Mouse (Mus musculus) kidney, adult 2 months (tissue): ENCODE data around the gene E2f7.

Experiments used
- CTCF ChIP-seq: fragments of 200-500 bp; conservative IDR thresholded peaks from 2 replicates; pipeline ENCODE4 v1.5.1; 2011; ENCODE audit warnings: low read depth, mild to moderate bottlenecking, control low read depth, low read length, moderate library complexity, mixed read lengths; ENCODE audit not compliant: insufficient read depth, insufficient read length
- POLR2A ChIP-seq: fragments of 200-500 bp; IDR thresholded peaks from one replicate; pipeline ENCODE4 v1.6.1; 2011; ENCODE audit warnings: low read depth, low read length, control low read depth

GRCm38 (mm10) chr10:110749510-110750305 lies 4.5 kb downstream of the E2f7 start:
- TF ChIP-seq CTCF (no peak), POLR2A (no peak)
